Mouse (Mus musculus): ENCODE data around the gene 1600014C10Rik. TPM values are rescaled to one million over a fixed set of nuclear protein-coding genes. Genes with fewer than 3 reads are reported as not detected.

Gene 1600014C10Rik
- polyA plus RNA-seq, 1 experiment from 2014 or later, result 15.5 TPM

- Histone ChIP-seq H3K4me3 (no peak overlapping the region), H3K9me3 (no peaks in the 10 kb centered on the region), H3K27ac (replicated peaks) (no peak overlapping the region), H3K36me3 (replicated peaks) (peaks cover 16% of the 10 kb centered on the region), H3K27me3 (replicated peaks; ENCODE audit: low read depth, poor library complexity, severe bottlenecking) (no peaks in the 10 kb centered on the region), H3K4me1 (peaks cover 18% of the 10 kb centered on the region)
- DNase-seq (ENCODE audit: low spot score), result no peak
- WGBS, result 76% methylated on average over 4 of the region's 4 CpGs
These were observed 4.8 kb downstream of the 1600014C10Rik start for GRCm38 (mm10) chr7:38187796-38188195.

- H3K4me3 ChIP-seq, result no peak overlapping the region
- no peaks in the 10 kb centered on the region for H3K27me3 ChIP-seq (replicated peaks; ENCODE audit: low read depth, poor library complexity, severe bottlenecking)
- no peak overlapping the region for H3K27ac ChIP-seq (replicated peaks)
- no peak for DNase-seq (ENCODE audit: low spot score)
- H3K4me1 ChIP-seq, result peaks cover 11% of the 10 kb centered on the region
- 92% methylated on average over 8 of the region's 8 CpGs for WGBS
- H3K36me3 ChIP-seq (replicated peaks), result peaks cover 16% of the 10 kb centered on the region
- H3K9me3 ChIP-seq, result no peaks in the 10 kb centered on the region
These were observed 5.5 kb downstream of the 1600014C10Rik start for GRCm38 (mm10) chr7:38188281-38189075.

GRCm38 (mm10) chr7:38189136-38189982 lies 6.3 kb downstream of the 1600014C10Rik start:
- no peak overlapping the region for H3K27ac ChIP-seq (replicated peaks)
- H3K27me3 ChIP-seq (replicated peaks; ENCODE audit: low read depth, poor library complexity, severe bottlenecking), result no peaks in the 10 kb centered on the region
- WGBS, result 84% methylated on average over 15 of the region's 15 CpGs

GRCm38 (mm10) chr7:38190056-38190835 lies 7.2 kb downstream of the 1600014C10Rik start:
- Histone ChIP-seq H3K27ac (replicated peaks) (no peak overlapping the region), H3K9me3 (no peaks in the 10 kb centered on the region), H3K27me3 (replicated peaks; ENCODE audit: low read depth, poor library complexity, severe bottlenecking) (no peaks in the 10 kb centered on the region), H3K4me3 (no peak overlapping the region), H3K4me1 (no peaks in the 10 kb centered on the region), H3K36me3 (replicated peaks) (peaks cover 25% of the 10 kb centered on the region)
- WGBS, result 90% methylated on average over 8 of the region's 8 CpGs
- no peak for DNase-seq (ENCODE audit: low spot score)

More at GRCm38 (mm10) chr7:38189136-38189982, 6.3 kb downstream of the 1600014C10Rik start:
- DNase-seq (ENCODE audit: low spot score), result no peak
- Histone ChIP-seq H3K36me3 (replicated peaks) (peaks cover 16% of the 10 kb centered on the region), H3K9me3 (no peaks in the 10 kb centered on the region), H3K4me3 (no peak overlapping the region), H3K4me1 (peaks cover 5% of the 10 kb centered on the region)

DNA sequence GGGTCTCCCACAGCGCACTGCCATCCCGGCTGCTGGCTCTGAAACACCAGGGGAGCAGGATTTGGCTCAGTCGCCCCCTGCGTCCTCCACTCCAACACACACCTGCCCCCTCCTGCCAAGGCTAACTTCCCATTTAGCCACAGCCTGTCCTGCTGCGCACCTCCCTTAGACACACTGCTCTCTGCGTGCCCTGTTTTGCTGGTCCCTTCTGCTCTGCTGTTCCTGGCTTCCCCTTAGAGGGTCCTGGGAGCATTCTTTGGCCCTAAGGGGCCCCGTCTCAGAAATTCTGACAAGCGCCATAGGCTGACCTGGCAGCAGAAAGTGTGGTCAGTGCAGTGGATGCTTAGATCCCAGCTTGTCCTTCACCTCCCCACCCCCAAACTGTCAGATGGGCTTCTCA lies 8.1 kb downstream of the 1600014C10Rik start:
- Histone ChIP-seq H3K27me3 (replicated peaks; ENCODE audit: low read depth, poor library complexity, severe bottlenecking) (no peaks in the 10 kb centered on the region), H3K9me3 (no peaks in the 10 kb centered on the region), H3K4me1 (no peaks in the 10 kb centered on the region), H3K4me3 (no peak overlapping the region), H3K36me3 (replicated peaks) (peaks cover 26% of the 10 kb centered on the region), H3K27ac (replicated peaks) (no peak overlapping the region)
- 61% methylated on average over 8 of the region's 8 CpGs for WGBS
- no peak for DNase-seq (ENCODE audit: low spot score)

GRCm38 (mm10) chr7:38191571-38191970 lies 8.6 kb downstream of the 1600014C10Rik start:
- Histone ChIP-seq H3K9me3 (no peaks in the 10 kb centered on the region), H3K27ac (replicated peaks) (no peak overlapping the region), H3K4me1 (no peaks in the 10 kb centered on the region), H3K4me3 (no peak overlapping the region), H3K27me3 (replicated peaks; ENCODE audit: low read depth, poor library complexity, severe bottlenecking) (no peaks in the 10 kb centered on the region), H3K36me3 (replicated peaks) (peaks cover 26% of the 10 kb centered on the region)
- DNase-seq (ENCODE audit: low spot score), result no peak
- 41% methylated on average over 10 of the region's 10 CpGs for WGBS

DNA sequence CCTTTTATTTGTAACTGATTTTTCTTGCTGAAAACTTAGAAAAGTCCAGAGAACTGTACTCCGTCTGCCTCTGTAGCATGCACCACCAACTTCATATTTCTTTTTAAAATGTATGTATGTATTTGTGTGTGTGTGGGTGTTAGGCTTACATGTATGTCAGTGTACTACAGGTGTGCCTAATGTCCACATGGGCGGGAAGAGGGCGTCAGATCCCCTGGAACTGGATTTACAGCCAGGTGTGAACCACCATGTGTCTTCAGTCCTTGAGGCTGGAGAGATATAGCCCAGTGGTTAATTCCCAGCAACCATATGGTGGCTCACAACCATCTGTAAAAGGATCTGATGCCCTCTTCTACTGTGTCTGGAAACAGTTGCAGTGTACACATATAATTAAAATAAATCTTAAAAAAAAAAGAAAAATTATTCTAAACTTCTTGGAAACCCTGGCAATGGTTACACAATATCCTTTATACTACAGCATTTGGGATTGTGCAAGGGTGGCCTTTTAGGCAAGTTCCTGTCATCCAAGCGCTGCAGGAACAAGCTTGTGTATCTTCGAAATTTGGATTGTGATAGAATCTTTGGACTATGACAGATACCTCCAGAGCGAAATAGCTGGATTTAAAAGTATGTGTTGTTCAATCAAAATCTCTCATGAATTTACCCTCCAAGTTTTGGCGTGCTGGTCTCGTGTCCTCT lies 17.0 kb downstream of the 1600014C10Rik start:
- peak overlapping the region; percentile 47; the same call in 1 of the 2 replicates for H3K4me3 ChIP-seq
- H3K27me3 ChIP-seq (replicated peaks; ENCODE audit: low read depth, poor library complexity, severe bottlenecking), result no peaks in the 10 kb centered on the region
- WGBS, result 74% methylated on average over 8 of the region's 8 CpGs
- peaks cover 5% of the 10 kb centered on the region; the same call in 1 of the 2 replicates for H3K4me1 ChIP-seq
- H3K27ac ChIP-seq (replicated peaks), result no peak overlapping the region
- 0 out of 2 replicates have a peak, but pooled peaks cover 2% of the 10 kb centered on the region for H3K36me3 ChIP-seq (replicated peaks)
- no peak for DNase-seq (ENCODE audit: low spot score)
- H3K9me3 ChIP-seq, result no peaks in the 10 kb centered on the region

DNA sequence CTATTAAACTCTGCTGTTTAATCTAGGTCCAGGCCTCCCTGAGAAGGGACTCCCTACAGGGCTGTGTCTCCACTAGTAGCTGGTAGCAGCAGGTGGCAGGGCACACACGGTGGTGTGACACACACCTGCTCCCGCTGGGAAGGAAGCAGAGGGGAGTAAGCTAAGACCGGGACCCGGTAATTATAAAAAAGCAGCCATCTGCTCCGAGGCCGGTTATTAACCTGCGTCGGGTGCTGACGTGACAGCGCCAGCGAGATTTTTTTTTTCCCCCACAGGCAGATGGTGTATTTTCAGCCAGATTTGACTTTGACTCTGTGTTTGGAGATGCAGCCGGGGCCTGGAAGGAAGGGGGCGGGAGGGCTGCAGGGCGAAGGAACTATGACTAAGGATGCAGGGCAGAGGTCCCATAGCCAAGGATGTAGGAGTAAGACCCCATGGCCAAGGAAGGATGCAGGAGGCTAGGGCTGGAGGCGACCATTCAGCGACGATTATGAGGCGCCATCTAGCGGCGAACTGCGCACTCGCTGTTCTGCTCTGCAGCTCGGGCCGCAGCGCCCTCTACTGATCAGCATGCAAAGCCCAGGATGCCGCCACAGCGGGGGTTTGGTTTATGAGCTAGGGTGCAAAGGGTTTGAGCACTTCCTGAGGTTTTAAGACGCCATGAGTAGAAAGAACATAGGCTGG lies 17.7 kb downstream of the 1600014C10Rik start:
- Histone ChIP-seq H3K36me3 (replicated peaks) (no peaks in the 10 kb centered on the region), H3K4me3 (peak overlapping the region; percentile 47), H3K9me3 (no peaks in the 10 kb centered on the region), H3K27ac (replicated peaks) (no peak overlapping the region), H3K4me1 (peaks cover 5% of the 10 kb centered on the region; the same call in 1 of the 2 replicates), H3K27me3 (replicated peaks; ENCODE audit: low read depth, poor library complexity, severe bottlenecking) (no peaks in the 10 kb centered on the region)
- WGBS, result 5% methylated on average over 28 of the region's 28 CpGs
- DNase-seq (ENCODE audit: low spot score), result peak; percentile 89

DNA sequence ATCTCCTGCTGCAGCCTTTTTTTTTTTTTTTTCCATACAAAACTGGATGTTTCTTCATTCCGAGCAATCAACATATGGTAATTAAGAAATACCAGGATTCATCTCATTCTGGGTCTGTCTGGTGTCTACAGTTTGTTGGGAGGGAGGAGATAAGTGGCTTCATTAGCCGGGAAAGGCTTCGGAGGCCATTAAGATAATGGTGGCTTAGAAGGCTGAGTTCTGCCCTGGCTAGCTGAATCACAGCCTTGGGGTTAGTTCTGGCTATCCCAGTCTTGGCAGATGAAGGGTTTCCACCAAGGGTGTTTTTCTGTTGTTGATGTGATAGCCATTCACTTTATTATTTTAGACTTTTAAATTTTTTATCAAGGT lies 18.3 kb downstream of the 1600014C10Rik start:
- no peak overlapping the region for H3K4me3 ChIP-seq
- peaks cover 5% of the 10 kb centered on the region; the same call in 1 of the 2 replicates for H3K4me1 ChIP-seq
- H3K36me3 ChIP-seq (replicated peaks), result no peaks in the 10 kb centered on the region
- no peaks in the 10 kb centered on the region for H3K9me3 ChIP-seq
- 47% methylated on average over 3 of the region's 3 CpGs for whole genome bisulfite sequencing
- no peaks in the 10 kb centered on the region for H3K27me3 ChIP-seq (replicated peaks; ENCODE audit: low read depth, poor library complexity, severe bottlenecking)
- DNase-seq (ENCODE audit: low spot score), result no peak
- H3K27ac ChIP-seq (replicated peaks), result no peak overlapping the region

DNA sequence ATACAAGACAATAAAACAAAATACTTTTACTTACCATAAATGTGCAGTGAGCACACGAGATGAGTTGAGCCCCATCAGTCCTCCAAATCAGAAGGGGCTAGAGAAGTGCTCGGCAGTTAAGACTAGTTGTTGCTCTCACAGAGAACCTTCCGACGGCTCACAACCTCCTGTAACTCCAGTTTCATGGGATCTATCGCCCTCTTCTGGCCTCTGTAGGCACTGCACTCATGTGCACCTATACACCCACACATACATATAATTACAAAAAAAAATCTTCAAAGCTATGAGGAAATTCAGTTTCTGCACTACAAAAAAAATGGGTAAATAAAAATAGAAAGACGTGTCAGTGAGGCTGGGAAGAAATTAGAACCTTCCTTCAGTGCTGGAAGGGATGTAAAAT lies 21.3 kb downstream of the 1600014C10Rik start:
- Histone ChIP-seq H3K27ac (replicated peaks) (no peak overlapping the region), H3K4me3 (no peak overlapping the region), H3K4me1 (peaks cover 8% of the 10 kb centered on the region), H3K9me3 (no peaks in the 10 kb centered on the region), H3K36me3 (replicated peaks) (no peaks in the 10 kb centered on the region), H3K27me3 (replicated peaks; ENCODE audit: low read depth, poor library complexity, severe bottlenecking) (no peaks in the 10 kb centered on the region)
- no peak for DNase-seq (ENCODE audit: low spot score)
- 86% methylated on average over 6 of the region's 6 CpGs for WGBS

DNA sequence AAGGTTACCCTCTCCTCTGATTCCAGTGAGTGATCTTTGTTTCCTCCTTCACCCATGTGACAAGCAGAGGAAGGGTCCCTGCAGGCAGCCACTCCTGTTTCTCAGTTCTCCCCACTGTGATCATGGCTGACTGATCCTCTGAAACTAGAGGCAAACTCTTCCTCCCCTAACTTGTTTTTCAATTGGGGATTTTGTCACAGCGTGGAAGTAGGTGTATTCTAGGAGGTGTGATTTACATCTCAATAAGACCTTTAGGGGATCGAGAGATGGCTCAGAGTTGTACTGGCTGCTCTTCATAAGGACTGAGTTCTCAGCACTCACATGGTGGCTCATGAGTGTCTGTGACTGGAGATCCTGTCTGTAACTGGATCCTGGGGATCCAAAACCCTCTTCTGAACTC lies 22.8 kb downstream of the 1600014C10Rik start:
- no peaks in the 10 kb centered on the region for H3K36me3 ChIP-seq (replicated peaks)
- no peaks in the 10 kb centered on the region for H3K9me3 ChIP-seq
- no peak overlapping the region for H3K4me3 ChIP-seq
- no peak for DNase-seq (ENCODE audit: low spot score)
- no peaks in the 10 kb centered on the region for H3K27me3 ChIP-seq (replicated peaks; ENCODE audit: low read depth, poor library complexity, severe bottlenecking)
- H3K27ac ChIP-seq (replicated peaks), result no peak overlapping the region
- 43% methylated on average over 2 of the region's 2 CpGs for WGBS
- H3K4me1 ChIP-seq, result peaks cover 10% of the 10 kb centered on the region
